Mouse (Mus musculus) macrophage (primary cell): ENCODE results near the gene Prmt8. TPM values are rescaled to one million over a fixed set of nuclear protein-coding genes. Genes with fewer than 3 reads are reported as not detected.

Source experiments
- H3K27ac ChIP-seq: fragments of 350-480 bp; formaldehyde crosslinking; 2 replicates; pipeline ENCODE4 v1.9.0; 2021
- H3K36me3 ChIP-seq: fragments of 350-480 bp; formaldehyde crosslinking; 2 replicates; pipeline ENCODE4 v1.9.0; 2021; ENCODE audit errors: inconsistent target
- H3K4me3 ChIP-seq: fragments of 350-480 bp; formaldehyde crosslinking; 2 replicates; pipeline ENCODE4 v1.9.0; 2021; ENCODE audit errors: inconsistent target
- H3K79me2 ChIP-seq: fragments of 350-480 bp; formaldehyde crosslinking; 2 replicates; pipeline ENCODE4 v1.9.0; 2021; ENCODE audit errors: inconsistent target
- WGBS: methylation state at CpG from one replicate; pipeline ENCODE4 v1.1.7; 2026; ENCODE audit warnings: inconsistent platforms; ENCODE audit not compliant: missing documents; 5-methylcytosine and 5-hydroxymethylcytosine counted together
- polyA plus RNA-seq: library from polyadenylated mRNA; stranded (reverse); fragments of 250-400 nt; gene quantifications from 3 replicates; pipeline ENCODE4 v1.2.4, GENCODE M21; 2018; ENCODE audit warnings: inconsistent platforms

The Prmt8 gene
- polyA plus RNA-seq, 1 experiment from 2014 or later = not detected

DNA sequence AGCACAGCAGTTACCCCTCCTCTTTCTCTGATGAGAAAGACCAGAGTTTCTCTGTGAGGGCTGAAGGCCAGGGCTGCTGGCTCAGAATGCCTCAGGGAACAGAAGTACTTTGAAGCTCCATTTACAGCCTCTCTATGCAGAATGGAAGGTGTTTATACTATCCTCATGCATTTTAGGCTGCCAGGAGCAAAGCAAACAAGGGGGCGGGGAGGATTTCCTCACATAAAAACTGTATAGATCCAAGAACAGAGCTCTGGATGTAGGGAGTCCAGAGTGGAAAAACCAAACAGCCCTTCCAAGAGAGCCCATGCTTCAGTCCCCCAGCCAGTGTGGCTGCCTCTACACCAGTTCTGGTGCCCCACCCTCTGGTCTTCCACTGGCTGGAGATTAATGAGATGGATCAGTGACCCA is 61.0 kb downstream of the Prmt8 start:
- 64% methylated on average over 1 of the region's 1 CpGs for WGBS
- Histone ChIP-seq H3K27ac (no peak overlapping the region), H3K79me2 (no peaks in the 10 kb centered on the region), H3K4me3 (no peak overlapping the region), H3K36me3 (no peaks in the 10 kb centered on the region)

DNA sequence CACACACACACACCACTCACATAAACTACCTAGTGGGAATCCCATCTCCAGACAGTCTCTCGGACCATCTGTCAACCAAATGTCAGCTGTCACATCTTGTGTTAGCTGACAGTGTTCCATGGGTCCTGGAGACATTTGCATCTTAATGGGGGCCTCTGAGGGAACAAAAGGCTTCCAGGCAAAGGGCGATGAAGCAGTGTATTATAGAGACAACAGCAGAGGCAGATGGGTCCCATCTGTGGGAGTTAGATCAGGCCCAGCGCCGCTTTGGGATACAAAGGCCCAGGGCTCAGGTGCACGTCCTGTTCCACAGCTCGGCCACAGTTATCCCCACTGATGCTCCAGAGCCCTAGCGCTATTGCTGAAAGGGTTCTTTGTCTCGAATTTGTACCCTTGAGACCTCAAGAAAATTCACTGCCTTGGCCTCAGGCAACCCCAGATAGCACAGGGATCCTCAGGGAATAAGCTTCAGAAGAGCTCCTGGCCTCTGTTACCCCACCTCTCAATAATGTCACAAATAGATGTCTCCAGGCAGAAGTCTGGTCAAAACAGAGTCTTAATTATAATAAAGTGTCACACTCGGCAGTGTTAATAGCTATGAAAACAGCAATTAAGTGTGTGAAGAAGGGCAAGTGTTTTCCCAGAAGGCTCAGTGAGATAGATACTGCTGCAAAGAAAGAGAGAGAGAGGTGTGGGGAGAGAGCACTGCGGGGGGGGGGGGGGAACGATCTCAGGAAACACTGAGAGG is 68.1 kb downstream of the Prmt8 start:
- Histone ChIP-seq H3K4me3 (no peak overlapping the region), H3K27ac (no peak overlapping the region), H3K36me3 (no peaks in the 10 kb centered on the region), H3K79me2 (no peaks in the 10 kb centered on the region)
- WGBS = 88% methylated on average over 8 of the region's 11 CpGs

DNA sequence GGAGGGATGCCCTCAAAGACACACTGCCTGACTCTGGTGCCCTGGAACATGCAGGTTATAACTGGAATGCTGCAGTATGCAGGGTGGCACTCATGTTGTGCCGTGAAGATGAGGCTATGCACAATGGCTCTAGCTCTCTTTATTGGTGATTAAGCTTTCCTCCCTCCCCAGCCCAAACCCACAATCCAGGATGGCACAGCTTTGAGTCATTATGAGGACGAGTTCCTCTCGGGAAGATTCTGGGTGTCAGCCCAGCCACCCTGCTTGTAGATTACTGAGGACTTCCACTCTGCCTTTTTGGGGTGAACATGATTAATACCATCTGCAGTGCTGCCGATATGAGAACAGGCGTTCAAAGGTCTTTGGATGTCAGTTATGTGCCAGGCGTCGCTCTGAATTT is 75.6 kb downstream of the Prmt8 start:
- Histone ChIP-seq H3K79me2 (no peaks in the 10 kb centered on the region), H3K27ac (no peak overlapping the region), H3K4me3 (no peak overlapping the region), H3K36me3 (no peaks in the 10 kb centered on the region)
- 94% methylated on average over 7 of the region's 7 CpGs for WGBS

DNA sequence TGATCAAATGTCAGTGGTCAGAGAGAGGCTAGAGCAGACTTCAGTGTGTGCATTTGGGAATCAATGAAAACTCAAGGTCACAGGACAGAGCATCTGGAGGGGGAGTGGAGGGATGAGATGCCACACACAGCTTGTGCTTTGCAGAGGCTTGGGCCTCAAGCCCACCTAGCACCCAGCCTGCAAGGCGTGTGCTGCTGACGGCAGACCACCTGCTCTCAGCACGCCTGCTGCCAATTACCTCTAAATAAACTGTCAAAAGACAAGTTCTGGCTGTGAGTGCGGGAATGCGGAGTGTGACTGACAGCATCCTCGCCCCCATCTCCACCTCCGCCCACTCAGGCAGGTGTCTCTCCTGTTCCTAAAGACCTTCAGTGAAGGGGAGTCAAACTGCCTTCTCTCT is 77.0 kb downstream of the Prmt8 start:
- 58% methylated on average over 7 of the region's 7 CpGs for WGBS

DNA sequence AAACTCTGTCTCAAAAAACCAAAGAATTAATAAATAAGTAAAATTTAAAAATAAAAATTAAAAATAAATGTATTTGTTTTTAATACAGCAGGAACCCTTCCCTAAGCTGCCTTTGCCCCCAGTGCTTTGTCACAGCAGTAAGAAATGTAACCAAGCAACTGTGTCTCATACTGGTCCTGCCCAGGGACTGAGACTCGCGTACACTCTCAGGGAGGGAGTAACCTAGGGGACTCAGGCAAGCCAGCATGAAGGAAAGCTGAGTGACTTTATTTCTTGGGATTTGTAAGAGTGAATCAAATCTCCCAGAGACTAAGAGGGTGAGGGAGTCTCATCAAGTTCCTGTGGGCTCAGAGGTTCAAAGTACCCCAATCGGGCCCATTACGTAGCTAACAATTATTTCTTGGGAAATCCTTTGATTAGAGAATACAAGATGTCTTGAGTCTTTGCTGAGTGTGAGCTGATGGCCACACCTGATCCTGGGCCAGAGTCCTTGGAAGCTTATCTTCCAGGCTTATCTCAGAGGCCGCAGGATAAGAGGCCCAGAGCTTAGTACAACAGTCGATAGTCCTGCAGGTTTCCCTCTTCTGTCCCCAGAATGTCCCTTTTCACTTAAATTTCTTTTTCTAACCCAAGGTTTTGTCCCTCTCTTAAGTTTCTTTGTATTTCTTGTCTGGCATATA is 82.0 kb downstream of the Prmt8 start:
- no peak overlapping the region for H3K4me3 ChIP-seq
- H3K36me3 ChIP-seq = no peaks in the 10 kb centered on the region
- 91% methylated on average over 6 of the region's 6 CpGs for WGBS
- no peaks in the 10 kb centered on the region for H3K79me2 ChIP-seq
- no peak overlapping the region for H3K27ac ChIP-seq

More for the DNA sequence above, 77.0 kb downstream of the Prmt8 start:
- Histone ChIP-seq H3K27ac (no peak overlapping the region), H3K36me3 (no peaks in the 10 kb centered on the region), H3K4me3 (no peak overlapping the region), H3K79me2 (no peaks in the 10 kb centered on the region)

DNA sequence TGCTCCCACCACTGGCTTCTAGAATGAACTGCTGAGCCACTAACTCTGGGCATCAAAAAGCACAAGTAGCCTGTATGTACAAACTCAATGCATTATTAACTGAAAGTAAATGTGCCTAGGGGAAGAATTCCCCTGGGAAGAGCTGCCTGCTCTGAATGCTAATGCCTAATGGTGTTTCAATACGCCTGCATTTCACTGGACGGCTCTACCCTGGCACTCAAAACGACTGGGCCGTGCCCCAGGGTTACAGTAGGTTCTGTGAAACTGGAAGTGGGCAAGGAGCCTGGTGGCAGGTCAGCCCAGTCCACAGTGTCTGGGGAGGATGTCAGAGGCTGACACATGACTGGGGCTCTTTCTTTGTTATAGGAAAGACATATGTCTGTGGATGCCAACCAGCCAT is 84.3 kb downstream of the Prmt8 start:
- no peaks in the 10 kb centered on the region for H3K79me2 ChIP-seq
- no peaks in the 10 kb centered on the region for H3K36me3 ChIP-seq
- no peak overlapping the region for H3K27ac ChIP-seq
- no peak overlapping the region for H3K4me3 ChIP-seq
- WGBS = 76% methylated on average over 4 of the region's 4 CpGs

DNA sequence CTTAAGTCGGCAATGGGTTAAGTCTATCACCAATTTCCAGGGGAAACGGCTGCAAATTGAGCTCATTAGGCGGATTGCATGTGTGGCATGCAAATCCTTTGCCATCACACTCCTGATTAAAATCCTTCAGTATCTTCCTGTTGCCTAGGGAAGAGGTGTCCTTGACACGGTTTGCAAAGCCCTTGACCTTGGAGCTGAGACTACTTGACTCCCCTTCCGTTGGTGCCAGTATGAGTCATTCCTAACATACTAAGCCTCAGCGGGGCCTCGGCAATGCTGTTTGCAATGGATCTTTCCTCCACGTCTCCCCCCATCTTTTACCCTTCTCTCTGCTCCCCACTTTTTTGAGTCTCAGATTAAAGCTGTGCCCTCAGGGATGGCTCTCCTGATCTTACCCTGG is 85.7 kb downstream of the Prmt8 start:
- Histone ChIP-seq H3K27ac (no peak overlapping the region), H3K4me3 (no peak overlapping the region), H3K36me3 (no peaks in the 10 kb centered on the region), H3K79me2 (no peaks in the 10 kb centered on the region)
- WGBS = 72% methylated on average over 8 of the region's 8 CpGs

DNA sequence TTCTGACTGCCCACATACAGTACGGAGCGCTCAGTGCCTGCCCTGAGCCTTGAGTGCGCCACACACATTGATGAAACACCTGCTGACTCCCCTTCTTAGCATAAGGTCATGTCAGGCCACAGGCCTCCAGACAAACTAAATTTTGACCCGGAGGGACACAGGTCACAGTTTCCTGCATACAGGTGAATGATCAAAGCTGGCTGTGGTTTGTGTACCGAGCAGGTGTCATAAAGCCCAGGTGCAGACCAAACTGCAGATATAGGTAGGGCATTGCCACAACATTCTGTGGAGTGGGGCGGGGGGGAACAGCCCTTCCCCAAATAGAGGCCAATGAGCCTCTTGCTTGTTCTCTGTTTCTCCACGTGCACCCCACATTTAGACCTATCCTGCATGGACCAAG is 88.5 kb downstream of the Prmt8 start:
- 89% methylated on average over 7 of the region's 7 CpGs for WGBS
- H3K79me2 ChIP-seq = no peaks in the 10 kb centered on the region
- no peak overlapping the region for H3K4me3 ChIP-seq
- H3K36me3 ChIP-seq = no peaks in the 10 kb centered on the region
- H3K27ac ChIP-seq = no peak overlapping the region

DNA sequence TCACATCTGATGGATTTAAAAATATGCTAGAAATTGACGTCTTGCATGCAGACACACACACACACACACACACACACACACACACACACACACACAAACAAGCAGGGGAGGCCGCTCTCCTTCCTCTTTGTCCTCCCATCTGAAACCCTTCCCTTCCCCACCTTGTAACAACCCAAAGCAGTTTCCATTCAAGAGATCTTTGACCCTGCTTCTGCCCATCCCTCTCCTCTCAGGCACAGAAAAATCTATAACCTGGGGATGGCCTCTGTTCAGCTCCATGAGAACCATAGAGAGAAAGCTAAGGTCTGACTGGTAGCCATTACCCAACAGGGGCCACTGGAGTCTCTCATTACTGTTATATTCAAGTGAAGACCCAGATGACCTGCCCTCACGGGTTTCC is 90.3 kb downstream of the Prmt8 start:
- Histone ChIP-seq H3K36me3 (no peaks in the 10 kb centered on the region), H3K79me2 (no peaks in the 10 kb centered on the region)
- 65% methylated on average over 3 of the region's 3 CpGs for WGBS

DNA sequence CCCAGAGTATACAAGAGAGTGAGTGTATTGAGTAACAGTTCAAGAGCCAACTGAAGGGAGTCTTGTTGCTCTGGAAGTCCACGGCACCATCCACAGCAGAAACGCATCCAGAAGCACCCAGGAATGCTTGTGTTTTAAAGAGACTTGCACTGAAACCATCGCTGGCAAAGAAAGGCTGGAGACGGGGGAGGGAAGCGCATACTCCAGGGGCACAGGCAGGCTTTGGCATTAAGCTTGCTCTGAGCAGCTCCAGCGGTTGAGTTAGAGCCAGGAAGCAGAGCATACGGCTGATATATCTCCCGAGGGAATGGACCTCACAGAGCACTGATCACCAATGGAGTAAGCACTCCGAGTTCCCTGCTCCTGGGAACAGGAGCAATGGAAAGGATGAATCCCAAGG is 91.0 kb downstream of the Prmt8 start:
- no peak overlapping the region for H3K4me3 ChIP-seq
- no peaks in the 10 kb centered on the region for H3K36me3 ChIP-seq
- WGBS = 82% methylated on average over 9 of the region's 9 CpGs
- H3K27ac ChIP-seq = no peak overlapping the region
- H3K79me2 ChIP-seq = no peaks in the 10 kb centered on the region

More for the DNA sequence above, 90.3 kb downstream of the Prmt8 start:
- Histone ChIP-seq H3K4me3 (no peak overlapping the region), H3K27ac (no peak overlapping the region)

DNA sequence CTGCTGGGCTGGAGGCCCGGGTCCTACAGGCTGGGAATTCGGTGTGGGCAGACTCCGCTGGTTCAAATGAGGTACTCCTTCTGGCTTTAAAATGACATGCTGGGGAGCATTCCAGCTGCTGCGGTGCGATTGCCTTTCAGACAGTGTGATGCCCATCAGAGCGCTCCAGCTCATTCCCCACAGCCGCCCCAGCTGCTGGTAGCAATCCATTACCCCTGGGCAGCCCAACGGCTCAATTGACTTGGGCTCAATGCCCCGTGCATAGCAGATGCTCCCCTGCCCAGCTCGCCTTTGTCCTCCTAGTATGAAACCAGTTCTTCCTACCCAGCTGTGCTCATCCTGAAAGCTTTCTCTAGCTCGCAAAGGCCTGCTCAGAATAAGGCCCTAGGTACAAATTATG is 92.4 kb downstream of the Prmt8 start:
- Histone ChIP-seq H3K79me2 (no peaks in the 10 kb centered on the region), H3K4me3 (no peak overlapping the region), H3K27ac (no peak overlapping the region), H3K36me3 (no peaks in the 10 kb centered on the region)
- WGBS = 85% methylated on average over 11 of the region's 11 CpGs

DNA sequence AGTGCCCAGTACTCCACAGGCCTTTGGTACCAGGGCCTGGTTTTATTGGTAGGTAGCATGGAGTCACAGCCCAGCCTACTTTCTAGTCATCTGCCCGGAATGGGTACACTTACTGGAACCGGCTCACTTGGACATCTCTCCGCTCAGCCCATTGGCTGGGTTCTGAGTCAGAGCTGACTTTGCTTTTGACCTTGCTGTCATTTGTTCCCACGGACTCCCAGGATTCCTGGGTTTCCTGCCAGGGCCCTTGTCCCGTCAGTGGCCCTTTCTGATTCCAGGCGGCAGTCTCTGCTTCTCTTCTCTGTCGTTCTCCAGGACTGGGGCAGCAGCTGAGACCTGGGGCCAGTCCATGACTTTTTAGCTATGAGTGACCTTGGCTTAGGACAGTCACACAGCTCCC is 97.2 kb downstream of the Prmt8 start:
- no peak overlapping the region for H3K27ac ChIP-seq
- H3K4me3 ChIP-seq = no peak overlapping the region
- no peaks in the 10 kb centered on the region for H3K36me3 ChIP-seq
- 85% methylated on average over 7 of the region's 7 CpGs for WGBS
- no peaks in the 10 kb centered on the region for H3K79me2 ChIP-seq

DNA sequence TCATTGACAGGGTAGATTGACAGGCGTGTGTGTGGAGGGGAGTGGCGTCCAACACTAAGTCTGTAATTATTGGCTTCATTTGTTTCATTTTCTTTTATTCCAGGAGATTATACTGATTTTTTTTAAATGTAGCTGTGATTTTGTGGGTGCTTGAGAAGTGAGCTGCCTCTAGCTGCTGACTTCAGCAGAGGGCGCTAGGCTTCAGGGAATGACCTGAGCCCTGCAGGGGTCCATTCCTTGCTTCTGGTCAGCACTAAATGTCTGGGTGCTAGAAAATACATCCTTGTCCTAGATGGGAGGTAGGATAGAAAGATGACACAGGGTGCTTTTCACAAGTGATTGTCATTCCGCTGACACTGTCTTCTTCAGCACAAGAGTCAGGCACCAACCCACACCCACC is 99.2 kb downstream of the Prmt8 start:
- no peaks in the 10 kb centered on the region for H3K36me3 ChIP-seq
- no peak overlapping the region for H3K4me3 ChIP-seq
- no peaks in the 10 kb centered on the region for H3K79me2 ChIP-seq
- no peak overlapping the region for H3K27ac ChIP-seq
- 99% methylated on average over 4 of the region's 4 CpGs for WGBS

DNA sequence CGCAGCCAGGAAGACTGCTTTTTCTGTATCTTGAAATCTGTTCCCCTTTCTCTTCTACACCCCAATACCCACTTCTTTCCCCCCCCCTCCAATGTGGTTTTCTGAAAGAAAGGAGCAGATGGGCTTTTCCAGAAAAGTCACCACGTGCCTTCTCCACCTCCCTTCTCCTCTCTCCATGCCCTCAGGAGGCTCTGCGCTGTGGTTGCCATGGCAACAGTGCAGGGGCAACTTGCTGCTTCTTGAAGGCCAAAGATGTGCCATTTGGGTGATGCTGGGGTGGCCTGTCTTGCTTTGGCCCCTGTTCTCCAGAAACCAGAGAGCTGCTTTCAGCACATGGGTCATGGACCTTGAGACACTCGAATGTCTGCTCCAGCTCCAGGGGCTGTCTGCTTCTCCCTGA is 100.0 kb downstream of the Prmt8 start:
- Histone ChIP-seq H3K36me3 (no peaks in the 10 kb centered on the region), H3K27ac (no peak overlapping the region), H3K79me2 (no peaks in the 10 kb centered on the region), H3K4me3 (no peak overlapping the region)
- WGBS = 76% methylated on average over 3 of the region's 4 CpGs

DNA sequence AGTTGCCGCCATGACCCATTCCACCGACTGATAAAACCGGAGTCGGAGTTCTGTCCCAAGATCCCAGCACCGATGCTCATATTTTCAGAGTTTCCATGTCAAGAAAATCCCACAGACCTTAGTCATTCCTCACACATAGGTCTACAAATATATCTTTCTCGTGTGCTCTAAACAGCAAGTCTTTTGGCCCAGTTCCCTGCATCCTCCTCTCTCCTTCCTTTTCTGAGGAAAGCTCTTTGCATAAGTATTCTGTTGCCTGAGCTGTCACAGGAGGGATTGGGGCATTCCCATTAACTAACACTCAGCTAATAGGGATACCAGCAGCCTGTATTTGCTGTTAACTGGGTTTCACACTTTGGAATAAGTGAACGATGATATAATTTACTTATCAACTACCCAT is 106.0 kb downstream of the Prmt8 start:
- 91% methylated on average over 7 of the region's 7 CpGs for WGBS

More for the DNA sequence above, 106.0 kb downstream of the Prmt8 start:
- H3K79me2 ChIP-seq = no peaks in the 10 kb centered on the region
- no peak overlapping the region for H3K4me3 ChIP-seq
- H3K36me3 ChIP-seq = no peaks in the 10 kb centered on the region
- H3K27ac ChIP-seq = no peak overlapping the region
